Mouse (Mus musculus) forebrain, embryonic 13.5 days (tissue): ENCODE data around the gene Adamtsl1. TPM values are rescaled to one million over a fixed set of nuclear protein-coding genes. Genes with fewer than 3 reads are reported as not detected.

Source experiments
- ATAC-seq: fragments of 200-750 bp; cut with Nextera tagmentation; 2 replicates; pipeline ENCODE4 v1.8.0; 2017
- H3K27ac ChIP-seq: fragments of 300-500 bp; sonication (generic); 2 replicates; pipeline ENCODE4 v1.5.1; 2015; ENCODE audit warnings: inconsistent platforms, mild to moderate bottlenecking, moderate library complexity
- H3K27me3 ChIP-seq: fragments of 300-500 bp; sonication (generic); 2 replicates; pipeline ENCODE4 v1.6.1; 2015; ENCODE audit warnings: mild to moderate bottlenecking, inconsistent platforms
- H3K36me3 ChIP-seq: fragments of 300-500 bp; sonication (generic); 2 replicates; pipeline ENCODE4 v1.6.1; 2015; ENCODE audit warnings: mild to moderate bottlenecking, inconsistent platforms; ENCODE audit not compliant: poor library complexity, severe bottlenecking
- H3K4me1 ChIP-seq: fragments of 300-500 bp; sonication (generic); 2 replicates; pipeline ENCODE4 v1.6.1; 2015; ENCODE audit warnings: inconsistent platforms
- H3K4me2 ChIP-seq: fragments of 300-500 bp; sonication (generic); 2 replicates; pipeline ENCODE4 v1.6.1; 2015; ENCODE audit warnings: inconsistent platforms, mild to moderate bottlenecking, moderate library complexity
- H3K4me3 ChIP-seq: fragments of 300-500 bp; sonication (generic); 2 replicates; pipeline ENCODE4 v1.5.1; 2015; ENCODE audit warnings: mild to moderate bottlenecking, inconsistent platforms
- H3K9ac ChIP-seq: fragments of 300-500 bp; sonication (generic); 2 replicates; pipeline ENCODE4 v1.6.1; 2015; ENCODE audit warnings: mild to moderate bottlenecking, inconsistent platforms
- H3K9me3 ChIP-seq: fragments of 300-500 bp; sonication (generic); replicated peaks from 2 replicates; pipeline ENCODE4 v1.6.1; 2016; ENCODE audit warnings: inconsistent platforms
- WGBS: fragments of 180-500 bp; shearing (Covaris S2); methylation state at CpG from one replicate; pipeline ENCODE4 v1.1.7; 2015; 5-methylcytosine and 5-hydroxymethylcytosine counted together
- polyA plus RNA-seq: library from polyadenylated mRNA; unstranded; fragments of >200 nt; fragmentation: Nextera tagmentation; extraction: Ambion mirVana; gene quantifications from 2 replicates; pipeline ENCODE4 v1.2.1, GENCODE M21; 2015

Gene Adamtsl1
- polyA plus RNA-seq, 1 experiment from 2014 or later: 5.3 TPM

GRCm38 (mm10) chr4:85677621-85678020 is 163.6 kb downstream of the Adamtsl1 start:
- Histone ChIP-seq H3K4me1 (no peaks in the 10 kb centered on the region), H3K4me2 (no peak overlapping the region), H3K27me3 (no peaks in the 10 kb centered on the region), H3K36me3 (no peaks in the 10 kb centered on the region), H3K4me3 (no peak overlapping the region), H3K27ac (no peak overlapping the region), H3K9me3 (no peaks in the 10 kb centered on the region), H3K9ac (no peak overlapping the region)
- 55% methylated on average over 1 of the region's 1 CpGs for WGBS
- no peak for ATAC-seq

GRCm38 (mm10) chr4:85686160-85686559 is 172.2 kb downstream of the Adamtsl1 start:
- no peak for ATAC-seq
- no peaks in the 10 kb centered on the region for H3K36me3 ChIP-seq
- no peak overlapping the region for H3K4me3 ChIP-seq
- no peak overlapping the region for H3K9ac ChIP-seq
- WGBS: 91% methylated on average over 4 of the region's 4 CpGs
- no peaks in the 10 kb centered on the region for H3K9me3 ChIP-seq
- H3K4me1 ChIP-seq: no peaks in the 10 kb centered on the region
- H3K27me3 ChIP-seq: no peaks in the 10 kb centered on the region
- H3K27ac ChIP-seq: no peak overlapping the region
- H3K4me2 ChIP-seq: no peak overlapping the region

- no peak for ATAC-seq
- 88% methylated on average over 1 of the region's 1 CpGs for WGBS
- H3K9me3 ChIP-seq: no peaks in the 10 kb centered on the region
- H3K27ac ChIP-seq: no peak overlapping the region
- no peaks in the 10 kb centered on the region for H3K36me3 ChIP-seq
- H3K4me1 ChIP-seq: no peaks in the 10 kb centered on the region
- no peak overlapping the region for H3K4me3 ChIP-seq
- no peaks in the 10 kb centered on the region for H3K27me3 ChIP-seq
- H3K4me2 ChIP-seq: no peak overlapping the region
- H3K9ac ChIP-seq: no peak overlapping the region
These were observed 181.3 kb downstream of the Adamtsl1 start for GRCm38 (mm10) chr4:85695237-85695636.

GRCm38 (mm10) chr4:85707352-85708057 is 193.5 kb downstream of the Adamtsl1 start:
- Histone ChIP-seq H3K9me3 (no peaks in the 10 kb centered on the region), H3K4me3 (no peak overlapping the region), H3K4me1 (peaks cover 13% of the 10 kb centered on the region), H3K27ac (0 out of 2 replicates have a peak overlapping the region, but pooled peaks have one; percentile 8), H3K27me3 (peaks cover 63% of the 10 kb centered on the region), H3K4me2 (no peak overlapping the region), H3K36me3 (no peaks in the 10 kb centered on the region), H3K9ac (no peak overlapping the region)
- WGBS: 10% methylated on average over 7 of the region's 7 CpGs
- ATAC-seq: peak; percentile 94

GRCm38 (mm10) chr4:85709636-85710035 is 195.7 kb downstream of the Adamtsl1 start:
- no peaks in the 10 kb centered on the region for H3K36me3 ChIP-seq
- H3K27ac ChIP-seq: no peak overlapping the region
- H3K9ac ChIP-seq: no peak overlapping the region
- ATAC-seq: no peak
- WGBS: 100% methylated on average over 2 of the region's 2 CpGs
- peaks cover 13% of the 10 kb centered on the region for H3K4me1 ChIP-seq
- no peaks in the 10 kb centered on the region for H3K9me3 ChIP-seq
- H3K4me2 ChIP-seq: no peak overlapping the region
- peaks cover 63% of the 10 kb centered on the region for H3K27me3 ChIP-seq
- no peak overlapping the region for H3K4me3 ChIP-seq

GRCm38 (mm10) chr4:85724999-85725398 is 211.0 kb downstream of the Adamtsl1 start:
- Histone ChIP-seq H3K9ac (no peak overlapping the region), H3K4me2 (no peak overlapping the region), H3K4me3 (no peak overlapping the region), H3K27me3 (peaks cover 16% of the 10 kb centered on the region; the same call in 1 of the 2 replicates), H3K4me1 (no peaks in the 10 kb centered on the region), H3K36me3 (no peaks in the 10 kb centered on the region), H3K9me3 (no peaks in the 10 kb centered on the region), H3K27ac (no peak overlapping the region)
- 85% methylated on average over 3 of the region's 3 CpGs for WGBS
- no peak for ATAC-seq

- no peak overlapping the region for H3K4me2 ChIP-seq
- peaks cover 14% of the 10 kb centered on the region; the same call in 1 of the 2 replicates for H3K27me3 ChIP-seq
- peak; percentile 41; the same call in 1 of the 2 replicates for ATAC-seq
- H3K4me3 ChIP-seq: no peak overlapping the region
- H3K27ac ChIP-seq: no peak overlapping the region
- H3K36me3 ChIP-seq: no peaks in the 10 kb centered on the region
- 75% methylated on average over 2 of the region's 2 CpGs for WGBS
- no peak overlapping the region for H3K9ac ChIP-seq
- no peaks in the 10 kb centered on the region for H3K4me1 ChIP-seq
- peaks cover 3% of the 10 kb centered on the region; the same call in 1 of the 2 replicates for H3K9me3 ChIP-seq
These were observed 213.8 kb downstream of the Adamtsl1 start for GRCm38 (mm10) chr4:85727731-85728130.

GRCm38 (mm10) chr4:85728416-85728815 is 214.4 kb downstream of the Adamtsl1 start:
- Histone ChIP-seq H3K4me1 (no peaks in the 10 kb centered on the region), H3K36me3 (no peaks in the 10 kb centered on the region), H3K4me3 (no peak overlapping the region), H3K4me2 (no peak overlapping the region), H3K9ac (no peak overlapping the region), H3K27me3 (peaks cover 14% of the 10 kb centered on the region; the same call in 1 of the 2 replicates), H3K9me3 (peaks cover 3% of the 10 kb centered on the region; the same call in 1 of the 2 replicates), H3K27ac (no peak overlapping the region)
- ATAC-seq: no peak
- WGBS: 79% methylated on average over 1 of the region's 1 CpGs

- H3K27ac ChIP-seq: no peak overlapping the region
- peaks cover 63% of the 10 kb centered on the region for H3K27me3 ChIP-seq
- no peak overlapping the region for H3K9ac ChIP-seq
- peaks cover 17% of the 10 kb centered on the region for H3K4me1 ChIP-seq
- H3K36me3 ChIP-seq: no peaks in the 10 kb centered on the region
- WGBS: 85% methylated on average over 4 of the region's 4 CpGs
- ATAC-seq: no peak
- no peak overlapping the region for H3K4me3 ChIP-seq
- no peaks in the 10 kb centered on the region for H3K9me3 ChIP-seq
- no peak overlapping the region for H3K4me2 ChIP-seq
These were observed 226.5 kb downstream of the Adamtsl1 start for GRCm38 (mm10) chr4:85740478-85740877.

GRCm38 (mm10) chr4:85741825-85742391 is 227.9 kb downstream of the Adamtsl1 start:
- H3K4me1 ChIP-seq: peaks cover 17% of the 10 kb centered on the region
- 5% methylated on average over 3 of the region's 3 CpGs for WGBS
- no peak overlapping the region for H3K27ac ChIP-seq
- peak; percentile 82; the same call in 1 of the 2 replicates for ATAC-seq
- no peak overlapping the region for H3K4me3 ChIP-seq
- no peak overlapping the region for H3K4me2 ChIP-seq
- no peaks in the 10 kb centered on the region for H3K9me3 ChIP-seq
- H3K36me3 ChIP-seq: no peaks in the 10 kb centered on the region
- peaks cover 64% of the 10 kb centered on the region for H3K27me3 ChIP-seq
- H3K9ac ChIP-seq: no peak overlapping the region

- H3K4me3 ChIP-seq: no peak overlapping the region
- no peak overlapping the region for H3K4me2 ChIP-seq
- H3K36me3 ChIP-seq: no peaks in the 10 kb centered on the region
- no peak overlapping the region for H3K9ac ChIP-seq
- peaks cover 57% of the 10 kb centered on the region for H3K27me3 ChIP-seq
- no peak overlapping the region for H3K27ac ChIP-seq
- 82% methylated on average over 1 of the region's 1 CpGs for WGBS
- peaks cover 17% of the 10 kb centered on the region for H3K4me1 ChIP-seq
- no peak for ATAC-seq
- no peaks in the 10 kb centered on the region for H3K9me3 ChIP-seq
These were observed 229.5 kb downstream of the Adamtsl1 start for GRCm38 (mm10) chr4:85743427-85743826.

- no peak overlapping the region for H3K9ac ChIP-seq
These were observed 248.7 kb downstream of the Adamtsl1 start for GRCm38 (mm10) chr4:85762684-85763083.

More at GRCm38 (mm10) chr4:85762684-85763083, 248.7 kb downstream of the Adamtsl1 start:
- WGBS: 67% methylated on average over 3 of the region's 3 CpGs
- no peaks in the 10 kb centered on the region for H3K27me3 ChIP-seq
- no peak overlapping the region for H3K27ac ChIP-seq
- no peaks in the 10 kb centered on the region for H3K9me3 ChIP-seq
- H3K4me1 ChIP-seq: peaks cover 19% of the 10 kb centered on the region
- peak; percentile 59 for ATAC-seq
- no peak overlapping the region for H3K4me2 ChIP-seq
- H3K4me3 ChIP-seq: no peak overlapping the region
- H3K36me3 ChIP-seq: no peaks in the 10 kb centered on the region
